Mouse (Mus musculus): ENCODE data around the gene Itsn1. TPM values are rescaled to one million over a fixed set of nuclear protein-coding genes. Genes with fewer than 3 reads are reported as not detected.

Itsn1 gene
- polyA plus RNA-seq, 1 experiment from 2014 or later: 26.6 TPM

Small RNA genes within 50 kb of the gene (microRNA-seq; reads per million reads assigned to microRNA genes)
- not detected for gene Gm27773 (ENCODE audit: borderline number of aligned reads)

Other genes with a start within 250 kb of the Itsn1 start
- 37.1 and 38.6 TPM in 2 replicates for gene Ifnar1, start 244.0 kb upstream of the Itsn1 start, polyA plus RNA-seq (2014; fragmentation: Nextera tagmentation; extraction: Ambion mirVana)
- gene Ifngr2, start 182.2 kb upstream of the Itsn1 start, polyA plus RNA-seq (2014; fragmentation: Nextera tagmentation; extraction: Ambion mirVana): 77.9 and 95.2 TPM in 2 replicates
- gene Tmem50b, start 131.5 kb upstream of the Itsn1 start, polyA plus RNA-seq (2014; fragmentation: Nextera tagmentation; extraction: Ambion mirVana): 60.5 and 68.8 TPM in 2 replicates
- gene Dnajc28, start 110.3 kb upstream of the Itsn1 start, polyA plus RNA-seq (2014; fragmentation: Nextera tagmentation; extraction: Ambion mirVana): 2.2 and 3.5 TPM in 2 replicates
- gene Gart, start 82.3 kb upstream of the Itsn1 start, polyA plus RNA-seq (2014; fragmentation: Nextera tagmentation; extraction: Ambion mirVana): 84.5 and 88.2 TPM in 2 replicates
- 86.6 and 116 TPM in 2 replicates for gene Son, start 81.8 kb upstream of the Itsn1 start, polyA plus RNA-seq (2014; fragmentation: Nextera tagmentation; extraction: Ambion mirVana)
- gene Donson, start 40.5 kb upstream of the Itsn1 start, polyA plus RNA-seq (2014; fragmentation: Nextera tagmentation; extraction: Ambion mirVana): 20.5 and 20.7 TPM in 2 replicates
- 54.5 and 54.7 TPM in 2 replicates for gene Cryzl1, start 306 bp upstream of the Itsn1 start, polyA plus RNA-seq (2014; fragmentation: Nextera tagmentation; extraction: Ambion mirVana)